Mouse (Mus musculus): Measurements from ENCODE around the gene Rasgrp3.

DNA sequence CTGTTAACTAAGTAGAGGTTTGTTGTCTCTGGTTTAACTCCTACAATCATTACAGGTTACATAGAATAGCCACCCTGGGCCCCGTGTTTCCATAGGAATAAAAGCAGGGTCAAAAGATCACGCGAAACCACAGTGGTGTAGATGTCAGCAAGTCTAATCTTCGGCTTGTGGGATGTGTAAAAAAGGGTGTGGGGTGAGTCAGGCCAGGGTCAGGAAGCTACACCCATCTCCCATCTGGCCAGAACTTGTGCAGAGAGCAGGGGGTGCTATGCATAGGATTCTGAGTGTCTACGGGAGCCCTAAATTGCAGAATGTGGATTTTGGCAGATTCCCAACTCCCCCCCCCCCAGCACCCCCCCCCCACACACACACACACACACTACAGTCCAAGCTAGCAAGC is 2.5 kb downstream of the Rasgrp3 start:
- TF ChIP-seq CTCF (IDR thresholded peaks at IDR 0.05; ENCODE audit: low read depth, low read length) = no peak
- no peak for TF ChIP-seq POLR2A (IDR thresholded peaks at IDR 0.05; ENCODE audit: borderline replicate concordance, low read depth, low read length)
